Mouse (Mus musculus) midbrain, embryonic 13.5 days (tissue): ENCODE measurements around the gene Capn1. TPM values are rescaled to one million over a fixed set of nuclear protein-coding genes. Genes with fewer than 3 reads are reported as not detected.
A peak's percentile ranks its signal among the peaks of the same experiment; 100 is the strongest.

Experiments used
- ATAC-seq: fragments of 200-750 bp; cut with Nextera tagmentation; 2 replicates; pipeline ENCODE4 v1.8.0; 2017; ENCODE audit warnings: mild to moderate bottlenecking, moderate TSS enrichment, moderate library complexity
- H3K27ac ChIP-seq: fragments of 300-500 bp; sonication (generic); 2 replicates; pipeline ENCODE4 v1.5.1; 2015; ENCODE audit warnings: inconsistent platforms, mild to moderate bottlenecking, moderate library complexity
- H3K27me3 ChIP-seq: fragments of 300-500 bp; sonication (generic); 2 replicates; pipeline ENCODE4 v1.6.1; 2015; ENCODE audit warnings: mild to moderate bottlenecking, inconsistent platforms
- H3K36me3 ChIP-seq: fragments of 300-500 bp; sonication (generic); 2 replicates; pipeline ENCODE4 v1.6.1; 2015; ENCODE audit warnings: mild to moderate bottlenecking, inconsistent platforms
- H3K4me1 ChIP-seq: fragments of 300-500 bp; sonication (generic); replicated peaks from 2 replicates; pipeline ENCODE4 v1.6.1; 2015; ENCODE audit warnings: inconsistent platforms
- H3K4me2 ChIP-seq: fragments of 300-500 bp; sonication (generic); replicated peaks from 2 replicates; pipeline ENCODE4 v1.6.1; 2015; ENCODE audit warnings: moderate library complexity, mild to moderate bottlenecking, inconsistent platforms
- H3K4me3 ChIP-seq: fragments of 300-500 bp; sonication (generic); replicated peaks from 2 replicates; pipeline ENCODE4 v1.5.1; 2015; ENCODE audit warnings: mild to moderate bottlenecking, inconsistent platforms
- H3K9ac ChIP-seq: fragments of 300-500 bp; sonication (generic); replicated peaks from 2 replicates; pipeline ENCODE4 v1.6.1; 2015; ENCODE audit warnings: mild to moderate bottlenecking, inconsistent platforms
- H3K9me3 ChIP-seq: fragments of 300-500 bp; sonication (generic); 2 replicates; pipeline ENCODE4 v1.6.1; 2016; ENCODE audit warnings: mild to moderate bottlenecking, inconsistent platforms
- WGBS: fragments of 180-500 bp; shearing (Covaris S2); methylation state at CpG from one replicate; pipeline ENCODE4 v1.1.7; 2015; 5-methylcytosine and 5-hydroxymethylcytosine counted together
- polyA plus RNA-seq: library from polyadenylated mRNA; unstranded; fragments of >200 nt; fragmentation: Nextera tagmentation; extraction: Ambion mirVana; gene quantifications from 2 replicates; pipeline ENCODE4 v1.2.1, GENCODE M21; 2015

Gene Capn1
- 1.9 and 2.3 TPM in 2 replicates for polyA plus RNA-seq

DNA sequence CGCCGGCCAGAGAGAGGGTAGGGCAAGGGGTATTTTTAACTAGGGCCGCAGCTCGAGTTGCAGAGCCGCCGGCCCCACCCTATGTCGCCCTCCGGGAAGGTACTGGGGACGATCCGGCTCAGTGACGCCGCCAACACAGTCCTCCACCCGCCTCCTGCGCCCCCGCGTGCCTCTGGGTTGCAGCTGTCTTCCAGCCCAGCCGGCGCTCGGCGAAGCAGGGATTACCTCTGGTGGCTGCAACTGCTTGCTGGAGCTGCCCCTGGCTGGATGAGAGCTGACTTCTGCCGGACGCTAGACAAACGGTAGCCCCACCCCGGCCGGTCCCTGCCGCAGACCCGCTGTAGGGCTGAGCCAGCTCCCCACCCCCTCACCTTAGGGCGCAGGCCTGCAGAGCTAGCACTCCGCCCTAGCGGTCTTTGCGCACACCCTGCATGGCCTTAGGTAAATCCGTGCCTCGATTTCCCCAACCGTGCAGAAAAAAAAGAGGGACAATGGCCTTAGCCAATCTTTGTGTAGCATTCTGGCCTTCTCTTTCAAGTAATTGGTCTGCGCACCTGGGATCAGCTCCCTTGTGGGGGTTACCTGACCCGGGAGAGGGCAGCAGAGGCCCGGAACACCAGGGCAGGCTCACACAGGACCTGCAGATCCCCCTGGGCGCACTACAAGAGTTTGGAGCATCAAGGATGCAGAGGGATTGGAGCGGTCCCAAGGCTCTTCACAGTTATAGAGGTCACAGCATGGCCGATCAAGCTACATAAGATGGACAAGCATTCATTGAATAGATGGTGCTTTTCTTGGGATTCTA is at the start of gene Capn1:
Capn1 (minus strand) TSS at position 387 of the 805 bp plus-strand sequence.
- peak; percentile 86 for ATAC-seq
- peaks cover 16% of the 10 kb centered on the region for H3K4me1 ChIP-seq
- WGBS: 3% methylated on average over 39 of the region's 40 CpGs
- peak within 1 kb of the TSS; percentile 49 for H3K4me3 ChIP-seq
- no peaks in the 10 kb centered on the region for H3K36me3 ChIP-seq
- peak within 1 kb of the TSS; percentile 72 for H3K9ac ChIP-seq
- H3K9me3 ChIP-seq: no peaks in the 10 kb centered on the region
- peaks cover 34% of the 10 kb centered on the region for H3K27me3 ChIP-seq
- no peak within 1 kb of the TSS for H3K27ac ChIP-seq
- H3K4me2 ChIP-seq: peak within 1 kb of the TSS; percentile 89

DNA sequence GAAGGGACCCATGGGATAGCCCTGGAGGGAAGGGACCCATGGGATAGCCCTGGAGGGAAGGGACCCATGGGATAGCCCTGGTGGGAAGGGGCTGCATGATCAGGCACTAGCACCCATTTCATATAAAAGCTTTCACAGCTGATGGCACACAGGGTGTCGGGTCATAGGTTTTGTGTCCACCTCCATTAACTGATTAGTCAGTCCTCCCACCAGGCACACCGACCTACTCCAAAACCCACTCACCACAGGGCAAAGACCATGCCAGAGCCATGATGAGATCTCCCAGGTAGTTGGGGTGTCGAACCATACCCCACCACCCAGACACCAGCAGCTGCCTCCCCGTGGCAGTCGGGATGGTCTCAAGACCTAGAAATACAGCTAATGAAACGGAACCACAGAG is 47.4 kb upstream of the Capn1 start:
- Histone ChIP-seq H3K27ac (no peak overlapping the region), H3K36me3 (peaks cover 10% of the 10 kb centered on the region), H3K4me1 (peaks cover 65% of the 10 kb centered on the region), H3K4me2 (peak overlapping the region; percentile 99), H3K4me3 (peak overlapping the region; percentile 91; the same call in 1 of the 2 replicates), H3K9ac (peak overlapping the region; percentile 98), H3K27me3 (no peaks in the 10 kb centered on the region), H3K9me3 (no peaks in the 10 kb centered on the region)
- no peak for ATAC-seq
- WGBS: 93% methylated on average over 6 of the region's 6 CpGs

DNA sequence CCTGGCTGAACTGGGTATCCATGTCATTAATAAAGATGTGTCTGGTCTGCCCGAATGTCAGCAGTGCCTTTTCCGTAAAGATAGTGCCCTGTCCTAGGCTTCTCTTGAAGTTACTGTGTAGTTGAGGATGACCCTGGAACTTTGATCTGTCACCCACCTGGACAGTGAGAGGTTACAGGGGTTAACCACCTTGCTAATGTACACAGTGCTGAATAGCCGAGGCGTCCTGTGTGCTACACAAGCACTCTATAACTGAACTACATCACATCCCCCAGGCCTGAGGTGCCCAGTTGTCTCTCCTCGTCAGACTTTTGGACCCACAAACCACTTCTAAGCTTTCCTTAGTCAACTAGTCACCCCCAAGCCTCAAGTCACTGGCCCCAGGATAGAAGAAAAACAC is 46.7 kb upstream of the Capn1 start:
- Histone ChIP-seq H3K4me1 (peaks cover 59% of the 10 kb centered on the region), H3K9me3 (no peaks in the 10 kb centered on the region), H3K27me3 (no peaks in the 10 kb centered on the region), H3K4me2 (peak overlapping the region; percentile 99), H3K9ac (peak overlapping the region; percentile 98), H3K4me3 (peak overlapping the region; percentile 91), H3K27ac (0 out of 2 replicates have a peak overlapping the region, but pooled peaks have one; percentile 93), H3K36me3 (peaks cover 10% of the 10 kb centered on the region)
- 77% methylated on average over 5 of the region's 5 CpGs for WGBS
- ATAC-seq: no peak

DNA sequence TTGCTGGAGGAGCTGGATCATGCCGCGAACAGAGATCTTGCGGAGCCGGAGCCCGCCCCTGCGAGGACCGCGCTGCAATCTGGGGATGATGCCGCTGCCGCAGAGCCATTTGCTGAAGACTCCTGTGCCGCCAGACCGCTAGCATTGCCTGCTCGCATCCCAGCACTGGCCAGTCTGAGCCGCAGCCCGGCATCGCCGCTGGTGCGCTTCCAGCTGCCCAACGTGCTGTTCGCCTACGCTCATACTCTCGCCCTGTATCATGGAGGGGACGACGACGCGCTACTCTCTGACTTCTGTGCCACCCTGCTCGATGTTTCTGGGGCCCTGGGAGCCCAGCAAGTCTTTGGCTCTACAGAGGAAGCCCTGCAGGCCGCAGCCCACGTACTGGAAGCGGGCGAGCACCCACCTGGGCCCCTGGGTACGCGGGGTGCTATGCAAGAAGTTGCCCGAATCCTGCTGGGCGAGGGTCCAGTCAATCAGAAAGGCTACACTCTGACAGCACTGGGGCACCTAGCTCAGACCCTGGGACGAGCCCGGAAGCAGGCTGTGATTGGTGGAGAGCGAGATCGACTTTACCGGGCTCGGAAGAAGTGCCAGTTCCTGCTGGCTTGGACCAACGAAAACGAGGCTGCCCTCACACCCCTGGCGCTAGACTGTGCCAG is 46.1 kb upstream of the Capn1 start:
- Histone ChIP-seq H3K4me2 (peak overlapping the region; percentile 99), H3K36me3 (peaks cover 10% of the 10 kb centered on the region), H3K4me3 (peak overlapping the region; percentile 91), H3K9me3 (no peaks in the 10 kb centered on the region), H3K9ac (peak overlapping the region; percentile 98), H3K27me3 (no peaks in the 10 kb centered on the region), H3K27ac (peak overlapping the region; percentile 93), H3K4me1 (peaks cover 56% of the 10 kb centered on the region)
- peak; percentile 12; the same call in 1 of the 2 replicates for ATAC-seq
- 3% methylated on average over 44 of the region's 44 CpGs for WGBS

DNA sequence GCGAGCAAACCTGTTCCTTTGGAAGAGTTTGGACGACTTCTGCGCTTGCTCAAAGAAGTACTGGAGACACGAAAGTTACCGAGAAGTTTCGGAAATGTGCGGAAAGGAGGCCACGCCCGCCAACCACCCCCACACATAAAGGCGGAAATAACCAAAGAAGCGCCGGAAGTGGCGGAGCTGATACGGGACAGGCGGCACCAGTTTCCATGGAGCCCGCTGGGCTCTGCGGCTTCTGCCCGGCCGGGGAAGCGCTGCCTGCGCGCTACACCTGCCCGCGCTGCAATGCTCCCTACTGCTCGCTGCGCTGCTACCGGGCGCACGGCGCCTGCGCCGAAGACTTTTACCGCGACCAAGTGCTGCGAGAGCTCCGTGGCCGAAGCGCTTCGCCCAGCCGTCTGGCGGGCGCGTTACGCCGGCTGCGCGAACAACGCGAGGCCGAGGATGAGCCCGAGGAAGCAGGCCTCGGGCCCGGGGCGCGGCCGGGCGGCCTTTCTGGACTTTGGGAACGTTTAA is 45.4 kb upstream of the Capn1 start, which contains the start of gene Znhit2:
Znhit2 (plus strand) TSS at position 172 of the 513 bp plus-strand sequence.
- peak; percentile 77 for ATAC-seq

DNA sequence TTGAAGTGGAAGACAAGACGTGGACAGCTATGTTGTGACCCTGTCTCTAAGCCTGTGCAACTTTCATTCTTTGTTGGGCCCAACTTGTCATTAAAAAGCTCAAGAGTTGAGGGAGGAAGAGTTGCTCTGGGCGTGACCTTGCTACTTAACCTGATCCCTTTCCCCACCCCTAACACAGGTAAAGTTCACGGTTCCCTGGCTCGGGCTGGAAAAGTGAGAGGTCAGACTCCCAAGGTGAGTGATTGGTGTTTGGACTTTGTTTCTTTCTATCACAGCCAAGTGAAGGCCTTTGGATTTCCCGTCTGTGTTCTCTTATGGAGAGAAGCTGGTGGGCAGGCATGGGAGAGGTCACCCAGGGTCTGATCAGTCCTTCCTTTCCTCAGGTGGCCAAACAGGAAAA is 43.3 kb upstream of the Capn1 start:
- Histone ChIP-seq H3K36me3 (peaks cover 28% of the 10 kb centered on the region), H3K4me2 (peak overlapping the region; percentile 86), H3K4me3 (peak overlapping the region; percentile 81), H3K9me3 (no peaks in the 10 kb centered on the region), H3K27me3 (no peaks in the 10 kb centered on the region), H3K9ac (peak overlapping the region; percentile 91), H3K4me1 (peaks cover 51% of the 10 kb centered on the region), H3K27ac (no peak overlapping the region)
- no peak for ATAC-seq
- WGBS: 82% methylated on average over 5 of the region's 5 CpGs

More for the DNA sequence above, 45.4 kb upstream of the Capn1 start, which contains the start of gene Znhit2:
- Histone ChIP-seq H3K9ac (peak within 1 kb of the TSS; percentile 98), H3K4me1 (peaks cover 56% of the 10 kb centered on the region), H3K9me3 (no peaks in the 10 kb centered on the region), H3K4me2 (peak within 1 kb of the TSS; percentile 99), H3K27ac (peak within 1 kb of the TSS; percentile 93), H3K4me3 (peak within 1 kb of the TSS; percentile 91), H3K36me3 (peaks cover 10% of the 10 kb centered on the region), H3K27me3 (no peaks in the 10 kb centered on the region)
- under 1% methylated on average over 58 of the region's 58 CpGs for WGBS

DNA sequence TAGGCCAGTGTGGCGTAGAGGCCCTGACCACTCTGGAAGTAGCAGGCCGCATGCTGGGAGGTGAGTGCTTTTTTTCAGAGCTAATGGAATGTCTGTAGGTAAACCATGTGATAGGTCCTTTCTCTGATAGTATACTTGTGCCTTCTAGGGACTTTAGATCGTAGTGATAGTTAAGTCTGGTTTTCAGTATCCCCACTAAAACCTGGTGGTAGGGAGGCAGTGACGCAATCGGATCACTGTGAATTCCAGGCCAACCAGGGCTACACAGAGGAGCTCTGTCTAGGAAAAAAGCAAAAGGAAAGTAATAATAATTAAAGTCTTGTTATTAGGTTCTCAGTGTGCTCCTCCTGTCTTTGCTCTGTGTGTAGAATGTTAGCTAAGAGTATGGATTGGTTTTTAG is 42.8 kb upstream of the Capn1 start:
- Histone ChIP-seq H3K27me3 (no peaks in the 10 kb centered on the region), H3K9ac (peak overlapping the region; percentile 91), H3K9me3 (no peaks in the 10 kb centered on the region), H3K36me3 (peaks cover 32% of the 10 kb centered on the region), H3K4me3 (peak overlapping the region; percentile 81), H3K4me1 (peaks cover 46% of the 10 kb centered on the region), H3K4me2 (peak overlapping the region; percentile 86), H3K27ac (no peak overlapping the region)
- WGBS: 35% methylated on average over 5 of the region's 5 CpGs
- ATAC-seq: 0 out of 2 replicates have a peak, but pooled peaks have one; percentile 0

DNA sequence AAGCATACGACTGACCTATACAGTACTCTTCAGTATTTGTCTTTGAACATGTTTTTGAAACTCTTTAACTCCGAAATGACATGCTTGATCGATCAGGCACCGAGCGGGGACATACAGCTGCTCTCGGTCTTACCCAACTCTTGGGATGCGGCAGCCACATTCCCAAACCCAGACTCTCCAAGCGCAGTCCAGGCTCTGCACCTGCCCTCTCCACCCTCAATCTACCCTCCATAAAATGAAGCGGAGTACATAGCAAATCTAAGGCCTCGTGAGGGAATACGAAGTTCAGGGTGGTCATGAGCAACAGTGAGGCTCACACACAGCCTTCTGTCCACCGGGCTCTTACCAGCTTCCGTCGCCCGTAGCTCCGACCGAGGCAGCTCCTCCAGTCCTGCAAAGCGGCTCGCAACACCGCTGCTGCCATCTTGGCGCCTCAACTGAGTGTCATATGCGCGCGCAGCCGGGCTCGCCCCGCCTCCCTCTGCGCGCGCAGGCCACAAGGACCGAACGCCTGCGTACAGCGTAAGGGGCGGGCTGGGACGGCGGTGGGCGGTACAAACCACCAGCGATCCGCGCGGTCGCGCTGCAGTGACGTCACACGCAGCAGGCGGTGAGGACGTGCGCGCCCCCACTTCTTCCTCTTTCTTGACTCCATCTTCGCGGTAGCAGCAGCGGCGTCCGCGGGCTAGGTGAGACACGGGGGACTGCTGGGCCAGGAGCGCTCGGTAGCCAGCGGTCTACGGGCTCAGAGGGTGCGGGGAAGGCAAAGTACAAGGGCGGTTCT is 41.8 kb upstream of the Capn1 start, which contains the start of the genes Mrpl49 and Fau:
Mrpl49 (minus strand) TSS at position 473 of the 784 bp plus-strand sequence.
Fau (plus strand) TSS at position 532 of the 784 bp plus-strand sequence.
- Histone ChIP-seq H3K9me3 (no peaks in the 10 kb centered on the region), H3K4me3 (peak within 1 kb of the TSS; percentile 81), H3K4me2 (peak within 1 kb of the TSS; percentile 87), H3K27ac (peak within 1 kb of the TSS; percentile 81), H3K4me1 (peaks cover 36% of the 10 kb centered on the region), H3K9ac (peak within 1 kb of the TSS; percentile 91), H3K27me3 (no peaks in the 10 kb centered on the region), H3K36me3 (peaks cover 43% of the 10 kb centered on the region)
- under 1% methylated on average over 63 of the region's 63 CpGs for WGBS
- peak; percentile 88 for ATAC-seq

DNA sequence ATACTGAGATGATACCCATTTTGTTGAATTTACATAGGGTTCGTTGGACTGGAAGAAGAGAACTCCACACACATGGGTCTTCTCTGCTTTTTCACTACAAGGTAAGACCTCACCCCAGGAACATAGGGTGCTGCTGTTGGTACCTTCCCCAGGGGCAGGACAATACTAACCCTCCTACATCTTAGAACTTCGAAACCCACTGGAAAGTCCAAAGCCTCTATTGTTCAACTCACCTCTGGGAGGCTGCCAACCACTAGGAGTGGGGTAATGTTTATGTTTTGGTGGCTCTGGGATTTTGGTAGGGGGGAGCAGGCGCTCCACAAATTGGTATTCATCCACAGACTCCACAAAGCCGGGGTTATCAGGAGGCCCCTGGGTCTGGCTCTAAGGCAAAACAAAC is 41.0 kb upstream of the Capn1 start:
- H3K4me1 ChIP-seq: peaks cover 28% of the 10 kb centered on the region
- no peak overlapping the region for H3K27ac ChIP-seq
- 57% methylated on average over 4 of the region's 4 CpGs for WGBS
- H3K9ac ChIP-seq: peak overlapping the region; percentile 78
- H3K4me2 ChIP-seq: peak overlapping the region; percentile 87
- peaks cover 51% of the 10 kb centered on the region for H3K36me3 ChIP-seq
- H3K4me3 ChIP-seq: peak overlapping the region; percentile 81
- H3K9me3 ChIP-seq: no peaks in the 10 kb centered on the region
- ATAC-seq: no peak
- no peaks in the 10 kb centered on the region for H3K27me3 ChIP-seq

DNA sequence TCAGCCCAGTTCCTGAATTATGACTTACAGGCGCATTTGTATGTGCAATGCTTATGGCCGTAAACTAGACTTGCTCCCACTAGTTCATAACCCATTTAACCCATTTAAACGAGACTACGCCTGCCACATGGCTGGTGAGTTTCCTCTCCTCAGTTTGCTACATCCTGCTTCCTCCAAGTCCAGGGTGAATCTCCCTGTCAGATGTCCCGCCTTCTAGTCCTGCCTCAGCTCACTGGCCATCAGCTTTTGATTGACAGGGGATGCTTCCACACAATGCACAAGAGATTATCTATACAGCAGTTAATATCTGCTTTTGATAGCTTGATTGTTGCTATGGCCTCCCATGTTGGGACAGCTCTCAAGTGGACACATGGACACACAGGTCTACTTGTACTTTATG is 38.6 kb upstream of the Capn1 start:
- Histone ChIP-seq H3K36me3 (peaks cover 70% of the 10 kb centered on the region), H3K9me3 (no peaks in the 10 kb centered on the region), H3K27me3 (no peaks in the 10 kb centered on the region), H3K4me3 (no peak overlapping the region), H3K9ac (no peak overlapping the region), H3K4me1 (peaks cover 21% of the 10 kb centered on the region), H3K27ac (no peak overlapping the region), H3K4me2 (no peak overlapping the region)
- WGBS: 89% methylated on average over 5 of the region's 5 CpGs
- no peak for ATAC-seq

DNA sequence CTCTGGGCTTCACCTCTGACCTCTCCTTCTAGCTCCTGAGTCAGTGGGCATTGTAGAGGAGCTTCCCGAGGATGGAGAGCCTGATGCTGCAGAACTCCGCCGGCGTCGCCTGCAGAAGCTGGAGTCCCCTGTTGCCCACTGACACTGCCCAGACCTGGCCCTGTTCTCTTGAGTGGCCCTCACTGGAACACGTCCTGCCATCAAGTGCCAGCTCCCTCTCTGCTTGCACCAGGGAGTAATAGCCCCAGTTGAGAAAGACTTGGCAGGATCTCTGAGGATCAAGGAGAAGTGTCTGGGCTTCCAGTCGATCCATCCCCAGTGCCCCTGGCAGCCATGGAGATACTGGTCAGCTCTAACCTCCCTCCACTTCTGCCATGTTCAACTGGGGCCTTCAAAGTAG is 36.8 kb upstream of the Capn1 start:
- no peak overlapping the region for H3K9ac ChIP-seq
- no peaks in the 10 kb centered on the region for H3K27me3 ChIP-seq
- H3K27ac ChIP-seq: no peak overlapping the region
- ATAC-seq: no peak
- 84% methylated on average over 7 of the region's 7 CpGs for WGBS
- peaks cover 77% of the 10 kb centered on the region for H3K36me3 ChIP-seq
- no peaks in the 10 kb centered on the region for H3K9me3 ChIP-seq
- peaks cover 30% of the 10 kb centered on the region for H3K4me1 ChIP-seq
- H3K4me2 ChIP-seq: no peak overlapping the region
- no peak overlapping the region for H3K4me3 ChIP-seq
